Mouse (Mus musculus): ENCODE results near the gene Kif19a.

GRCm38 (mm10) chr11:114726965-114727825 lies 38.0 kb upstream of the Kif19a start, which contains the start of gene Dnaic2:
- TF ChIP-seq POLR2A (IDR thresholded peaks at IDR 0.05; ENCODE audit: low read depth, low read length): no peak
- no peak for TF ChIP-seq CTCF (IDR thresholded peaks at IDR 0.05; ENCODE audit: borderline replicate concordance, insufficient read depth, low read length)
